Mouse (Mus musculus) heart, adult 2 months (tissue): ENCODE results near the gene Nol9.

Experiments used
- CTCF ChIP-seq: fragments of 200-600 bp; IDR thresholded peaks from 2 replicates; pipeline ENCODE4 v1.8.1; 2022; ENCODE audit warnings: antibody characterized with exemption, mild to moderate bottlenecking, moderate library complexity
- EP300 ChIP-seq: fragments of 200-500 bp; IDR thresholded peaks from 2 replicates; pipeline ENCODE4 v1.6.1; 2011; ENCODE audit warnings: low read depth, low read length, control low read depth; ENCODE audit not compliant: insufficient read depth
- POLR2A ChIP-seq: fragments of 200-500 bp; IDR thresholded peaks from 2 replicates; pipeline ENCODE4 v1.6.1; 2011; ENCODE audit warnings: mild to moderate bottlenecking, low read depth, low read length, control low read depth; ENCODE audit not compliant: insufficient read depth

DNA sequence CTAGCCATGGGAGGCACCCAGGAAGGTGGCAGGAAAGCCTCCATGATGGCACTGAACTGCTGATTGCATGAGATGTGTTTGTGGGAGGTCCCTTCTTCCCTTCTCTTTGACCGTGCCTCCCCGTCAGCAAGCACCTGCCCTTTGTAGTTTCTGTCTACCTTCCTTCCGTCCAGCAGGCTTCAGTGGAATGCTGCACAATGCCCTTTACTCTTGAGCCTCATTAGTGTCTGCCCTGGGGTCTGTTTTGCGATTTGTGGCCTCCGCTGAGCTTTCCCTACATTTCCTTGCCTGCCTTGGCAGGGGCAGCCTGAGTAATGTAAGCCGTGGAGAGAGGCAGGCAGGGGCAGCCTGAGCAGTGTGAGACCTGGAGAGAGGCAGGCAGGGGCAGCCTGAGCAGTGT is 5.5 kb downstream of the Nol9 start:
- no peak for TF ChIP-seq POLR2A
- no peak for TF ChIP-seq CTCF
- TF ChIP-seq EP300: no peak
